Mouse (Mus musculus): ENCODE results near the gene Eln.

- TF ChIP-seq CTCF (IDR thresholded peaks at IDR 0.05; ENCODE audit: borderline replicate concordance, control insufficient read depth, extremely low read depth, insufficient read depth, low read length, poor library complexity): no peak
- no peak for TF ChIP-seq POLR2A (IDR thresholded peaks at IDR 0.05; ENCODE audit: control insufficient read depth, extremely low read depth, insufficient read depth, low read length, poor library complexity)
Observed at GRCm38 (mm10) chr5:134672198-134672516, 75.0 kb downstream of the Eln start.
